Mouse (Mus musculus) thymus, adult 2 months (tissue): ENCODE results near the gene Lhpp. TPM values are rescaled to one million over a fixed set of nuclear protein-coding genes. Genes with fewer than 3 reads are reported as not detected.

Experiments
- DNase-seq: peaks from one replicate; pipeline ENCODE4 v3.0.0; 2021
- H3K27ac ChIP-seq: fragments of 200-500 bp; 2 replicates; pipeline ENCODE4 v1.5.1; 2012; ENCODE audit warnings: low read length, control low read depth; ENCODE audit not compliant: control insufficient read depth, insufficient read depth
- H3K27me3 ChIP-seq: fragments of 200-500 bp; 2 replicates; pipeline ENCODE4 v1.6.1; 2012; ENCODE audit warnings: mild to moderate bottlenecking, low read length, moderate library complexity, mixed read lengths; ENCODE audit not compliant: control insufficient read depth, insufficient read depth
- H3K36me3 ChIP-seq: fragments of 200-500 bp; 2 replicates; pipeline ENCODE4 v1.6.1; 2012; ENCODE audit warnings: mild to moderate bottlenecking, low read length, moderate library complexity; ENCODE audit not compliant: control insufficient read depth, insufficient read depth
- H3K4me1 ChIP-seq: fragments of 200-500 bp; replicated peaks from 2 replicates; pipeline ENCODE4 v1.6.1; 2012; ENCODE audit warnings: low read length; ENCODE audit not compliant: control insufficient read depth, insufficient read depth
- H3K4me3 ChIP-seq: fragments of 200-500 bp; 2 replicates; pipeline ENCODE4 v1.5.1; 2012; ENCODE audit warnings: mild to moderate bottlenecking, low read length, control low read depth, moderate library complexity; ENCODE audit not compliant: control insufficient read depth, insufficient read depth
- CTCF ChIP-seq: fragments of 200-500 bp; IDR thresholded peaks from 2 replicates; pipeline ENCODE4 v1.5.1; 2012; ENCODE audit warnings: mild to moderate bottlenecking, control low read depth, low read length, moderate library complexity, borderline replicate concordance; ENCODE audit not compliant: control insufficient read depth, poor library complexity, insufficient read depth; ENCODE audit errors: extremely low read depth
- POLR2A ChIP-seq: fragments of 200-500 bp; IDR thresholded peaks from 2 replicates; pipeline ENCODE4 v1.6.1; 2012; ENCODE audit warnings: mild to moderate bottlenecking, low read length, control low read depth, moderate library complexity; ENCODE audit not compliant: control insufficient read depth, poor library complexity, insufficient read depth; ENCODE audit errors: extremely low read depth
- WGBS: fragments of 180-500 bp; shearing (Covaris S2); methylation state at CpG from one replicate; pipeline ENCODE4 v1.1.7; 2018; 5-methylcytosine and 5-hydroxymethylcytosine counted together
- polyA plus RNA-seq: library from polyadenylated mRNA; depleted of rRNA; stranded (reverse); fragments of >200 nt; gene quantifications from 2 replicates; pipeline ENCODE4 v1.2.3, GENCODE M21; 2012

Gene Lhpp
- polyA plus RNA-seq, 1 experiment: 12.0 TPM

- no peaks in the 10 kb centered on the region for H3K27me3 ChIP-seq
- over 99% methylated on average over 3 of the region's 3 CpGs for WGBS
- no peak overlapping the region for H3K27ac ChIP-seq
- TF ChIP-seq POLR2A: no peak
- no peak for DNase-seq
- H3K36me3 ChIP-seq: no peaks in the 10 kb centered on the region
- peaks cover 5% of the 10 kb centered on the region for H3K4me1 ChIP-seq
- H3K4me3 ChIP-seq: no peak overlapping the region
Measured at GRCm38 (mm10) chr7:132682336-132682735, 71.9 kb downstream of the Lhpp start.

- Histone ChIP-seq H3K4me3 (no peak overlapping the region), H3K4me1 (peaks cover 5% of the 10 kb centered on the region), H3K36me3 (no peaks in the 10 kb centered on the region), H3K27ac (no peak overlapping the region), H3K27me3 (no peaks in the 10 kb centered on the region)
- no peak for TF ChIP-seq POLR2A
- TF ChIP-seq CTCF: no peak
- WGBS: 90% methylated on average over 3 of the region's 3 CpGs
- DNase-seq: no peak
Measured at GRCm38 (mm10) chr7:132682901-132683300, 72.5 kb downstream of the Lhpp start.

- DNase-seq: no peak
- Histone ChIP-seq H3K27me3 (no peaks in the 10 kb centered on the region), H3K27ac (no peak overlapping the region), H3K36me3 (no peaks in the 10 kb centered on the region), H3K4me3 (no peak overlapping the region), H3K4me1 (peaks cover 5% of the 10 kb centered on the region)
- TF ChIP-seq POLR2A (no peak), CTCF (no peak)
- WGBS: 96% methylated on average over 4 of the region's 4 CpGs
Measured at GRCm38 (mm10) chr7:132683923-132684322, 73.5 kb downstream of the Lhpp start.

- TF ChIP-seq POLR2A (no peak), CTCF (no peak)
- Histone ChIP-seq H3K4me1 (peaks cover 13% of the 10 kb centered on the region), H3K36me3 (no peaks in the 10 kb centered on the region), H3K4me3 (no peak overlapping the region), H3K27ac (no peak overlapping the region), H3K27me3 (no peaks in the 10 kb centered on the region)
- WGBS: 8% methylated on average over 3 of the region's 3 CpGs
- no peak for DNase-seq
Measured at GRCm38 (mm10) chr7:132686515-132686914, 76.1 kb downstream of the Lhpp start.

- Histone ChIP-seq H3K27me3 (no peaks in the 10 kb centered on the region), H3K4me1 (peaks cover 13% of the 10 kb centered on the region), H3K36me3 (no peaks in the 10 kb centered on the region), H3K4me3 (no peak overlapping the region), H3K27ac (no peak overlapping the region)
- no peak for DNase-seq
- WGBS: 78% methylated on average over 2 of the region's 2 CpGs
- TF ChIP-seq CTCF: no peak
- no peak for TF ChIP-seq POLR2A
Measured at GRCm38 (mm10) chr7:132687897-132688296, 77.5 kb downstream of the Lhpp start.

- TF ChIP-seq CTCF (no peak), POLR2A (no peak)
- H3K27ac ChIP-seq: no peak overlapping the region
- DNase-seq: no peak
- WGBS: 78% methylated on average over 5 of the region's 5 CpGs
- no peak overlapping the region for H3K4me3 ChIP-seq
- H3K27me3 ChIP-seq: no peaks in the 10 kb centered on the region
- H3K4me1 ChIP-seq: peaks cover 13% of the 10 kb centered on the region
- no peaks in the 10 kb centered on the region for H3K36me3 ChIP-seq
Measured at GRCm38 (mm10) chr7:132688721-132689120, 78.3 kb downstream of the Lhpp start.

GRCm38 (mm10) chr7:132689722-132690121 is 79.3 kb downstream of the Lhpp start:
- TF ChIP-seq CTCF: no peak
- no peak for TF ChIP-seq POLR2A
- Histone ChIP-seq H3K27me3 (no peaks in the 10 kb centered on the region), H3K4me3 (no peak overlapping the region), H3K36me3 (no peaks in the 10 kb centered on the region), H3K27ac (no peak overlapping the region), H3K4me1 (peaks cover 13% of the 10 kb centered on the region)
- WGBS: 60% methylated on average over 5 of the region's 5 CpGs
- DNase-seq: no peak
